Mouse (Mus musculus): ENCODE measurements around the gene Cyp2c54. TPM values are rescaled to one million over a fixed set of nuclear protein-coding genes. Genes with fewer than 3 reads are reported as not detected.
"Not testable (repeated sequence)": the region's sequence is repeated elsewhere in the genome, so short reads cannot be mapped to it uniquely, and the experiment has no call there.

The Cyp2c54 gene
- not detected in 2 replicates for polyA plus RNA-seq (2012; rRNA removed)

GRCm38 (mm10) chr19:40073701-40074100 lies at the start of gene Cyp2c54:
Cyp2c54 (minus strand) TSS chr19:40073827.
- TF ChIP-seq CTCF (IDR thresholded peaks at IDR 0.05; ENCODE audit: borderline replicate concordance, extremely low read depth, insufficient read depth, insufficient read length): no peak
- no peak for TF ChIP-seq POLR2A (IDR thresholded peaks at IDR 0.05; ENCODE audit: borderline replicate concordance, extremely low read depth, insufficient read depth, insufficient read length, poor library complexity, severe bottlenecking)
- DNase-seq (ENCODE audit: low read depth): no peak

- DNase-seq (ENCODE audit: low read depth): not testable (repeated sequence)
Observed at GRCm38 (mm10) chr19:40119624-40120023, 46.0 kb upstream of the Cyp2c54 start.

GRCm38 (mm10) chr19:40091111-40091510 lies 17.5 kb upstream of the Cyp2c54 start:
- TF ChIP-seq CTCF (IDR thresholded peaks at IDR 0.05; ENCODE audit: borderline replicate concordance, extremely low read depth, insufficient read depth, insufficient read length) (no peak), POLR2A (IDR thresholded peaks at IDR 0.05; ENCODE audit: borderline replicate concordance, extremely low read depth, insufficient read depth, insufficient read length, poor library complexity, severe bottlenecking) (no peak)
- no peak for DNase-seq (ENCODE audit: low read depth)

GRCm38 (mm10) chr19:40089421-40089820 lies 15.8 kb upstream of the Cyp2c54 start, which contains the start of gene Cyp2c50:
Cyp2c50 (plus strand) TSS chr19:40089688.
- not testable (repeated sequence) for DNase-seq (ENCODE audit: low read depth)

GRCm38 (mm10) chr19:40088381-40088780 lies 14.8 kb upstream of the Cyp2c54 start:
- no peak for TF ChIP-seq POLR2A (IDR thresholded peaks at IDR 0.05; ENCODE audit: borderline replicate concordance, extremely low read depth, insufficient read depth, insufficient read length, poor library complexity, severe bottlenecking)
- no peak for TF ChIP-seq CTCF (IDR thresholded peaks at IDR 0.05; ENCODE audit: borderline replicate concordance, extremely low read depth, insufficient read depth, insufficient read length)
- no peak for DNase-seq (ENCODE audit: low read depth)

GRCm38 (mm10) chr19:39992140-39992539 lies 81.5 kb downstream of the Cyp2c54 start, which contains the start of gene Cyp2c37:
Cyp2c37 (plus strand) TSS chr19:39992424.
- DNase-seq (ENCODE audit: low read depth): not testable (repeated sequence)

- TF ChIP-seq POLR2A (IDR thresholded peaks at IDR 0.05; ENCODE audit: borderline replicate concordance, extremely low read depth, insufficient read depth, insufficient read length, poor library complexity, severe bottlenecking): no peak
- TF ChIP-seq CTCF (IDR thresholded peaks at IDR 0.05; ENCODE audit: borderline replicate concordance, extremely low read depth, insufficient read depth, insufficient read length): no peak
- DNase-seq (ENCODE audit: low read depth): no peak
Observed at GRCm38 (mm10) chr19:39989471-39989870, 84.2 kb downstream of the Cyp2c54 start.

Other genes with a start within 250 kb of the Cyp2c54 start
- gene Cyp2c69, start 187.0 kb downstream of the Cyp2c54 start, polyA plus RNA-seq (2012; rRNA removed): not detected in 2 replicates
- gene Cyp2c37, start 81.4 kb downstream of the Cyp2c54 start, polyA plus RNA-seq (2012; rRNA removed): not detected in 2 replicates
- gene Cyp2c50, start 15.9 kb upstream of the Cyp2c54 start, polyA plus RNA-seq (2012; rRNA removed): not detected in 2 replicates
- gene Cyp2c70, start 113.5 kb upstream of the Cyp2c54 start, polyA plus RNA-seq (2012; rRNA removed): not detected in 2 replicates
- 14.9 and 15.1 TPM in 2 replicates for gene Pdlim1, start 198.0 kb upstream of the Cyp2c54 start, polyA plus RNA-seq (2012; rRNA removed)